Mouse (Mus musculus) liver, adult 10 weeks (tissue): ENCODE results near the gene Ninl. TPM values are rescaled to one million over a fixed set of nuclear protein-coding genes. Genes with fewer than 3 reads are reported as not detected.

Experiments used
- polyA plus RNA-seq: library from polyadenylated mRNA; stranded (reverse); fragments of 350-450 nt; fragmentation: Illumina TruSeq; extraction: RNeasy Lipid Tissue Mini Kit (QIAGEN cat#74804); gene quantifications from one replicate; pipeline ENCODE4 v1.2.3, GENCODE M21; 2014; ENCODE audit warnings: low read depth, low replicate concordance

Gene Ninl
- polyA plus RNA-seq: 0.19 TPM

GRCm38 (mm10) chr2:151039232-151039695, at the start of gene Ninl, which contains the start of gene Nanp:
Ninl (minus strand) TSS chr2:151039382.
Nanp (minus strand) TSS chr2:151039398.

GRCm38 (mm10) chr2:150904936-150905450, 134.2 kb downstream of the Ninl start, which contains the start of gene Gins1:
Gins1 (plus strand) TSS chr2:150905400.

GRCm38 (mm10) chr2:150904272-150904935, 134.8 kb downstream of the Ninl start, which contains the start of gene Abhd12:
Abhd12 (minus strand) TSS chr2:150904741.

Other genes starting within 250 kb of the Ninl start
- 41.3 TPM for gene Abhd12, start 134.6 kb downstream of the Ninl start, polyA plus RNA-seq
- gene Gins1, start 134.0 kb downstream of the Ninl start, polyA plus RNA-seq: 4.3 TPM
- gene Nanp, start within 50 bp of the Ninl start, polyA plus RNA-seq: 25.9 TPM
- not detected for gene Gm14151, start 53.0 kb upstream of the Ninl start, polyA plus RNA-seq
- not detected for gene Gm14147, start 58.9 kb upstream of the Ninl start, polyA plus RNA-seq